Mouse (Mus musculus) kidney, adult 10 weeks (tissue): ENCODE data around the gene Hbp1. TPM values are rescaled to one million over a fixed set of nuclear protein-coding genes. Genes with fewer than 3 reads are reported as not detected.

Source experiments
- polyA plus RNA-seq: library from polyadenylated mRNA; stranded (reverse); fragments of 350-450 nt; fragmentation: Illumina TruSeq; extraction: RNeasy Lipid Tissue Mini Kit (QIAGEN cat#74804); gene quantifications from one replicate; pipeline ENCODE4 v1.2.3, GENCODE M21; 2014; ENCODE audit warnings: low read depth, low replicate concordance

Gene Hbp1
- 144 TPM for polyA plus RNA-seq

GRCm38 (mm10) chr12:31949759-31950658 is at the start of gene Hbp1:
Gene Hbp1 (minus strand): TSS chr12:31950535.

Other genes with a start within 250 kb of the Hbp1 start
- gene Gpr22, start 236.6 kb downstream of the Hbp1 start, polyA plus RNA-seq = 0.40 TPM
- 12.9 TPM for gene Prkar2b, start 110.8 kb upstream of the Hbp1 start, polyA plus RNA-seq